Mouse (Mus musculus): ENCODE measurements around the gene Plin1.

Plin1 gene

GRCm38 (mm10) chr7:79732622-79733021 lies at the start of gene Plin1:
Gene Plin1 (minus strand): TSS chr7:79732903.
- peak; percentile 26 for DNase-seq

GRCm38 (mm10) chr7:79782516-79782855 lies 49.8 kb upstream of the Plin1 start:
- DNase-seq, result no peak

- DNase-seq, result no peak
These were observed 49.3 kb upstream of the Plin1 start for GRCm38 (mm10) chr7:79781826-79782515.

GRCm38 (mm10) chr7:79780647-79781626 lies 48.2 kb upstream of the Plin1 start:
- DNase-seq, result peak; percentile 82

- no peak for DNase-seq
These were observed 39.1 kb upstream of the Plin1 start for GRCm38 (mm10) chr7:79771561-79772512.

- no peak for DNase-seq
These were observed 37.0 kb upstream of the Plin1 start for GRCm38 (mm10) chr7:79769664-79770063.

GRCm38 (mm10) chr7:79765991-79766390 lies 33.3 kb upstream of the Plin1 start:
- DNase-seq, result no peak

GRCm38 (mm10) chr7:79762106-79762505 lies 29.4 kb upstream of the Plin1 start:
- no peak for DNase-seq

- no peak for DNase-seq
These were observed 28.6 kb upstream of the Plin1 start for GRCm38 (mm10) chr7:79761124-79761876.

- DNase-seq, result no peak
These were observed 27.1 kb upstream of the Plin1 start for GRCm38 (mm10) chr7:79759766-79760165.

GRCm38 (mm10) chr7:79758176-79758575 lies 25.5 kb upstream of the Plin1 start:
- DNase-seq, result peak; percentile 36

GRCm38 (mm10) chr7:79756334-79756733 lies 23.6 kb upstream of the Plin1 start:
- no peak for DNase-seq

GRCm38 (mm10) chr7:79749511-79749910 lies 16.8 kb upstream of the Plin1 start:
- DNase-seq, result no peak

- no peak for DNase-seq
These were observed 15.0 kb upstream of the Plin1 start for GRCm38 (mm10) chr7:79747659-79748058.

- no peak for DNase-seq
These were observed 11.9 kb upstream of the Plin1 start for GRCm38 (mm10) chr7:79744585-79744984.

GRCm38 (mm10) chr7:79744051-79744450 lies 11.3 kb upstream of the Plin1 start:
- no peak for DNase-seq

GRCm38 (mm10) chr7:79742659-79743536 lies 10.2 kb upstream of the Plin1 start, which contains the start of the genes Pex11a and Wdr93:
Gene Pex11a (minus strand): TSS chr7:79743131.
Gene Wdr93 (plus strand): TSS chr7:79743163.
- peak; percentile 84 for DNase-seq

GRCm38 (mm10) chr7:79742277-79742658 lies 9.6 kb upstream of the Plin1 start:
- no peak for DNase-seq

GRCm38 (mm10) chr7:79740279-79740678 lies 7.6 kb upstream of the Plin1 start:
- DNase-seq, result no peak

- DNase-seq, result no peak
These were observed 6.2 kb upstream of the Plin1 start for GRCm38 (mm10) chr7:79738913-79739312.

GRCm38 (mm10) chr7:79736511-79736910 lies 3.8 kb upstream of the Plin1 start:
- DNase-seq, result no peak
